ENCODE assay signal across 10 mouse cellular contexts in the genomic region with DNA sequence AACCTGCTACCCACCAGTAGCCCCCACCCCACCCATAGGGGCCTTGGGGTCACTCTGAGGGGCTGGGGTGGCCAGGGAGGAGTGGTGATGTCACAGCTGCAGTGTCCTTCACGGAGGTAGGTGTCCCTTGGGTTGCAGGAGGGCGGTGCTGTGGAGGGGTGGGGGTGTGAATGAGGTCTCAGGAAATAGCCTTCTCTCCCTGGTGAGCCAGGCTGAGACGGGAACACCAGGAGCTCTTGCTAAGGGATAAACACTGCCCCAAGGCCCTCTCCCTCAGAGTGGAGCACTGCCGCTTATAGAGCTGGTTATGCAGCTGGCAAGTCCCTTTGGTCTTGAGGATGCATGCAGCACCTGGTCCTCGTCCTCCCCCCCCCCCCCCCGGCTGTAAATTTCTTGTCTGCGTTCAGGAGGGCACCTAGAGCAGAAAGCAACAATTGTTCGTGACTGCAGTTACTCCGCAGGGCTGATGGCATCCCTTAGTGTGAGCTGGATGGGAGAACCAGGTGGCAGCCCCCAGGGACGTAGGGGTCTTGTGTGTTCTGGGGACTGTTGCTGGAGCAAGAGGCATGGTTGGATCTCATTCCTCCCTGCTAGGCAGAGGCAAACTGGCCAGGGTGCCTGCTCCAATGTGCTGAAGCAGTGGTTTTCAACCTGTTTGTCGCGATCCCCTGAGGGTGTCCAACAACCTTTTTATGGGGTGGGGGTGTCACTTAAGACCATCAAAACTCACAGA. TPM values are rescaled to one million over a fixed set of nuclear protein-coding genes. Genes with fewer than 3 reads are reported as not detected.
A peak's percentile ranks its signal among the peaks of the same experiment; 100 is the strongest.
DNase-seq lines count a peak whose midpoint lies in the region; ATAC-seq and TF ChIP-seq lines count a peak whose summit lies in the region.
"Had no signal": no experiment of that assay in that cellular context is flagged by ENCODE, and none has a peak within 500 bp of the region (broad histone marks: within the 10 kb centered on the region; RNA-seq: fewer than 3 reads in every experiment).

No protein-coding gene starts in this region.

- no peak overlapping the region for H3K4me3 ChIP-seq in kidney, embryonic 16.5 days (ENCODE audit: low read length)
- H3K4me3 ChIP-seq in forebrain, embryonic 15.5 days: peak overlapping the region; percentile 34
- no peak overlapping the region; the same call in 1 of the 2 replicates for H3K4me3 ChIP-seq in limb, embryonic 13.5 days
- H3K4me3 ChIP-seq in olfactory bulb, adult 2 months (ENCODE audit: insufficient read depth, low read depth, low read length): peak overlapping the region; percentile 4; the same call in 1 of the 2 replicates

- H3K4me1 ChIP-seq in kidney, embryonic 16.5 days (ENCODE audit: insufficient read depth, low read length): peaks cover 39% of the 10 kb centered on the region
- peaks cover 42% of the 10 kb centered on the region for H3K4me1 ChIP-seq in forebrain, embryonic 15.5 days
- H3K4me1 ChIP-seq in limb, embryonic 13.5 days: peaks cover 51% of the 10 kb centered on the region
- H3K4me1 ChIP-seq in olfactory bulb, adult 2 months (ENCODE audit: control insufficient read depth, insufficient read depth, low read length): peaks cover 36% of the 10 kb centered on the region

- WGBS in kidney, embryonic 16.5 days: 40% methylated on average over 11 of the region's 12 CpGs
- WGBS in forebrain, embryonic 15.5 days: 35% methylated on average over 12 of the region's 12 CpGs
- WGBS in limb, embryonic 13.5 days: 37% methylated on average over 11 of the region's 12 CpGs
- 37% methylated on average over 12 of the region's 12 CpGs for WGBS in olfactory bulb, adult 2 months

- H3K9ac ChIP-seq in kidney, embryonic 16.5 days (replicated peaks; ENCODE audit: low read length): 0 out of 2 replicates have a peak overlapping the region, but pooled peaks have one; percentile 27
- H3K9ac ChIP-seq in forebrain, embryonic 15.5 days (replicated peaks): peak overlapping the region; percentile 42
- no peak overlapping the region for H3K9ac ChIP-seq in limb, embryonic 13.5 days

- H3K9me3 ChIP-seq in kidney, embryonic 16.5 days (ENCODE audit: low read length): no peaks in the 10 kb centered on the region
- H3K9me3 ChIP-seq in forebrain, embryonic 15.5 days: no peaks in the 10 kb centered on the region
- no peaks in the 10 kb centered on the region for H3K9me3 ChIP-seq in limb, embryonic 13.5 days

- H3K36me3 ChIP-seq in kidney, embryonic 16.5 days (ENCODE audit: insufficient read depth, low read length): peaks cover 21% of the 10 kb centered on the region; the same call in 1 of the 2 replicates
- H3K36me3 ChIP-seq in forebrain, embryonic 15.5 days: peaks cover 13% of the 10 kb centered on the region
- peaks cover 13% of the 10 kb centered on the region for H3K36me3 ChIP-seq in limb, embryonic 13.5 days

- peak; percentile 0; the same call in 1 of the 2 replicates for ATAC-seq in kidney, embryonic 16.5 days (ENCODE audit: low FRiP score, low TSS enrichment)
- peak; percentile 49 for ATAC-seq in forebrain, embryonic 15.5 days (replicated peaks)
- ATAC-seq in limb, embryonic 13.5 days (ENCODE audit: low FRiP score, low read depth): no peak

- TF ChIP-seq POLR2A in olfactory bulb, adult 2 months (IDR thresholded peaks at IDR 0.05; ENCODE audit: insufficient read depth, low read depth, low read length): no peak

- no peak overlapping the region; the same call in 1 of the 2 replicates for H3K4me2 ChIP-seq in kidney, embryonic 16.5 days (replicated peaks; ENCODE audit: low read depth, low read length)
- peak overlapping the region; percentile 54 for H3K4me2 ChIP-seq in forebrain, embryonic 15.5 days (replicated peaks)
- H3K4me2 ChIP-seq in limb, embryonic 13.5 days (replicated peaks): peak overlapping the region; percentile 48

- no peaks in the 10 kb centered on the region for H3K27me3 ChIP-seq in kidney, embryonic 16.5 days (ENCODE audit: insufficient read depth, low read length)
- no peaks in the 10 kb centered on the region for H3K27me3 ChIP-seq in forebrain, embryonic 15.5 days
- no peaks in the 10 kb centered on the region for H3K27me3 ChIP-seq in limb, embryonic 13.5 days

- 0 out of 2 replicates have a peak overlapping the region, but pooled peaks have one; percentile 33 for H3K27ac ChIP-seq in kidney, embryonic 16.5 days (ENCODE audit: low read length)
- peak overlapping the region; percentile 91 for H3K27ac ChIP-seq in forebrain, embryonic 15.5 days (replicated peaks)
- peak overlapping the region; percentile 39; the same call in 1 of the 2 replicates for H3K27ac ChIP-seq in limb, embryonic 13.5 days
- H3K27ac ChIP-seq in olfactory bulb, adult 2 months (ENCODE audit: insufficient read depth, low read depth, low read length): no peak overlapping the region

- no peak for TF ChIP-seq CTCF in olfactory bulb, adult 2 months (IDR thresholded peaks at IDR 0.05; ENCODE audit: insufficient read depth, low read depth, low read length)

- DNase-seq in kidney, postnatal 14 days: no peak
- DNase-seq in adrenal gland, adult 18-20 months (ENCODE audit: low spot score in 2 of 2): no peak
- DNase-seq in layer of hippocampus, postnatal 14 days (ENCODE audit: low spot score in 2 of 2): no peak
- DNase-seq in right cerebral cortex, postnatal 25 days: no peak

RNA-seq across cellular contexts. Expression of gene Mafk, which starts 7.0 kb away (rescaled TPM):
- 12.2 and 13.3 TPM in 2 replicates for polyA plus RNA-seq in kidney, embryonic 16.5 days (2015; fragmentation: Nextera tagmentation; extraction: Ambion mirVana)
- polyA plus RNA-seq in forebrain, embryonic 15.5 days (2015; fragmentation: Nextera tagmentation; extraction: Ambion mirVana): 18.7 and 20.6 TPM in 2 replicates
- polyA plus RNA-seq in limb, embryonic 13.5 days (2015; fragmentation: Nextera tagmentation; extraction: Ambion mirVana): 7.3 and 8.6 TPM in 2 replicates
- polyA plus RNA-seq in olfactory bulb, adult 2 months (2012; ENCODE audit: insufficient read depth, insufficient read length, low replicate concordance, missing spikeins): not detected in 2 replicates
- total RNA-seq in adrenal gland, adult 18-20 months (2021): 10 to 100 TPM; 28.8 to 39.0 TPM
- 10 to 100 TPM in 1 of 2 experiments, 1 to 10 TPM in 1; 9.4 to 10.4 TPM for total RNA-seq in layer of hippocampus, postnatal 14 days (2021)

RNA-seq across cellular contexts. Expression of gene Tmem184a, which starts 21.4 kb away (rescaled TPM):
- 9.6 and 10.3 TPM in 2 replicates for polyA plus RNA-seq in kidney, embryonic 16.5 days (2015; fragmentation: Nextera tagmentation; extraction: Ambion mirVana)
- polyA plus RNA-seq in forebrain, embryonic 15.5 days (2015; fragmentation: Nextera tagmentation; extraction: Ambion mirVana): 0.06 and 0.08 TPM in 2 replicates
- polyA plus RNA-seq in limb, embryonic 13.5 days (2015; fragmentation: Nextera tagmentation; extraction: Ambion mirVana): 1.8 and 2.0 TPM in 2 replicates
- not detected in 2 replicates for polyA plus RNA-seq in olfactory bulb, adult 2 months (2012; ENCODE audit: insufficient read depth, insufficient read length, low replicate concordance, missing spikeins)
- 1 to 10 TPM in 1 of 2 experiments, under 1 TPM in 1; 0.33 to 1.3 TPM for total RNA-seq in adrenal gland, adult 18-20 months (2021)
- under 1 TPM; 0.48 to 0.57 TPM for total RNA-seq in layer of hippocampus, postnatal 14 days (2021)

RNA-seq across cellular contexts. Expression of gene Ints1, which starts 22.9 kb away (rescaled TPM):
- 28.3 and 30.4 TPM in 2 replicates for polyA plus RNA-seq in kidney, embryonic 16.5 days (2015; fragmentation: Nextera tagmentation; extraction: Ambion mirVana)
- polyA plus RNA-seq in forebrain, embryonic 15.5 days (2015; fragmentation: Nextera tagmentation; extraction: Ambion mirVana): 27.1 and 31.1 TPM in 2 replicates
- 25.2 and 29.2 TPM in 2 replicates for polyA plus RNA-seq in limb, embryonic 13.5 days (2015; fragmentation: Nextera tagmentation; extraction: Ambion mirVana)
- not detected in 2 replicates for polyA plus RNA-seq in olfactory bulb, adult 2 months (2012; ENCODE audit: insufficient read depth, insufficient read length, low replicate concordance, missing spikeins)
- 10 to 100 TPM; 47.8 to 53.5 TPM for total RNA-seq in adrenal gland, adult 18-20 months (2021)
- total RNA-seq in layer of hippocampus, postnatal 14 days (2021): 10 to 100 TPM; 83.6 to 97.2 TPM

RNA-seq across cellular contexts. Expression of gene Gm26938, which starts 27.9 kb away (rescaled TPM):
- 0.72 TPM in 1 of 2 replicates, not detected in the other for polyA plus RNA-seq in kidney, embryonic 16.5 days (2015; fragmentation: Nextera tagmentation; extraction: Ambion mirVana)
- polyA plus RNA-seq in forebrain, embryonic 15.5 days (2015; fragmentation: Nextera tagmentation; extraction: Ambion mirVana): not detected in 2 replicates
- polyA plus RNA-seq in limb, embryonic 13.5 days (2015; fragmentation: Nextera tagmentation; extraction: Ambion mirVana): not detected in 2 replicates
- polyA plus RNA-seq in olfactory bulb, adult 2 months (2012; ENCODE audit: insufficient read depth, insufficient read length, low replicate concordance, missing spikeins): not detected in 2 replicates
- total RNA-seq in adrenal gland, adult 18-20 months (2021): not detected
- not detected for total RNA-seq in layer of hippocampus, postnatal 14 days (2021)
- total RNA-seq: ES-E14 had no signal
- polyA plus RNA-seq: large intestine, adult 2 months had no signal

RNA-seq across cellular contexts. Expression of gene Psmg3, which starts 28.4 kb away (rescaled TPM):
- polyA plus RNA-seq in kidney, embryonic 16.5 days (2015; fragmentation: Nextera tagmentation; extraction: Ambion mirVana): 74.3 and 77.5 TPM in 2 replicates
- polyA plus RNA-seq in forebrain, embryonic 15.5 days (2015; fragmentation: Nextera tagmentation; extraction: Ambion mirVana): 84.5 and 89.6 TPM in 2 replicates
- 68.3 and 80.7 TPM in 2 replicates for polyA plus RNA-seq in limb, embryonic 13.5 days (2015; fragmentation: Nextera tagmentation; extraction: Ambion mirVana)
- not detected in 2 replicates for polyA plus RNA-seq in olfactory bulb, adult 2 months (2012; ENCODE audit: insufficient read depth, insufficient read length, low replicate concordance, missing spikeins)
- total RNA-seq in adrenal gland, adult 18-20 months (2021): 10 to 100 TPM; 18.3 to 19.9 TPM
- 10 to 100 TPM; 17.5 to 18.8 TPM for total RNA-seq in layer of hippocampus, postnatal 14 days (2021)

Comparison
In these comparisons a context has a peak if more than half of its experiments do, and no peak if none do; other contexts are left out.
1. H3K4me3 ChIP-seq: peak in forebrain, embryonic 15.5 days (single experiment) and olfactory bulb, adult 2 months (single experiment); none in kidney, embryonic 16.5 days (single experiment) and limb, embryonic 13.5 days (single experiment).